Mouse (Mus musculus) intestine, embryonic 15.5 days (tissue): ENCODE measurements around the gene Slc16a10. TPM values are rescaled to one million over a fixed set of nuclear protein-coding genes. Genes with fewer than 3 reads are reported as not detected.

Experiments used
- ATAC-seq: fragments of 200-750 bp; cut with Nextera tagmentation; 2 replicates; pipeline ENCODE4 v1.8.0; 2017; ENCODE audit warnings: moderate TSS enrichment, moderate library complexity
- H3K27ac ChIP-seq: fragments of 300-500 bp; sonication (generic); 2 replicates; pipeline ENCODE4 v1.5.1; 2015; ENCODE audit warnings: mild to moderate bottlenecking, inconsistent platforms
- H3K27me3 ChIP-seq: fragments of 300-500 bp; sonication (generic); replicated peaks from 2 replicates; pipeline ENCODE4 v1.6.1; 2015; ENCODE audit warnings: inconsistent platforms
- H3K36me3 ChIP-seq: fragments of 300-500 bp; sonication (generic); 2 replicates; pipeline ENCODE4 v1.6.1; 2015; ENCODE audit warnings: inconsistent platforms
- H3K4me1 ChIP-seq: fragments of 300-500 bp; sonication (generic); replicated peaks from 2 replicates; pipeline ENCODE4 v1.6.1; 2015; ENCODE audit warnings: inconsistent platforms
- H3K4me2 ChIP-seq: fragments of 300-500 bp; sonication (generic); replicated peaks from 2 replicates; pipeline ENCODE4 v1.6.1; 2015; ENCODE audit warnings: mild to moderate bottlenecking, inconsistent platforms
- H3K4me3 ChIP-seq: fragments of 300-500 bp; sonication (generic); replicated peaks from 2 replicates; pipeline ENCODE4 v1.5.1; 2015; ENCODE audit warnings: inconsistent platforms
- H3K9ac ChIP-seq: fragments of 300-500 bp; sonication (generic); 2 replicates; pipeline ENCODE4 v1.6.1; 2015; ENCODE audit warnings: inconsistent platforms
- H3K9me3 ChIP-seq: fragments of 300-500 bp; sonication (generic); 2 replicates; pipeline ENCODE4 v1.6.1; 2016; ENCODE audit warnings: inconsistent platforms
- WGBS: fragments of 180-500 bp; shearing (Covaris S2); methylation state at CpG from one replicate; pipeline ENCODE4 v1.1.7; 2015; 5-methylcytosine and 5-hydroxymethylcytosine counted together
- polyA plus RNA-seq: library from polyadenylated mRNA; unstranded; fragments of >200 nt; fragmentation: Nextera tagmentation; extraction: Ambion mirVana; gene quantifications from 2 replicates; pipeline ENCODE4 v1.2.1, GENCODE M21; 2015

The Slc16a10 gene
- polyA plus RNA-seq, 1 experiment from 2014 or later: 37.4 TPM

DNA sequence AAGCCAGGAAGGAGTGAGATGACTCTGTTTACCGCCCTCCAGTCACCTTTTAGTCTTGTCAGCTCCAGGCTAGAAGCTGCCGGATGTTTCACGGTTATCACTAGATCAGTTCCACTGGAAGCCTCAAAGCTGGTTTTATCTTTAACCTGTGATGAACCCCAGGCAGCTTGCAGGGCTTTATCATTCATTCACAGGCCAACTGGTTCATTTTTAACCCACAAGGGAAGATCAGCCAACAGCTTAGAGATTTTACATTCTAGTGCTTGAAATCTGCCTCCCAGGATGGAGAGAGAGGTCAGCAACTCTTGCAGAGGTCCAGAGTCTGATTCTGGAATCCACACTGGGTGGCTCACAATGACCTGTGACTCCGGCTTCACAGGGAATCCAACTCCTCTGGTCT is 150.9 kb downstream of the Slc16a10 start:
- 47% methylated on average over 4 of the region's 4 CpGs for WGBS
- Histone ChIP-seq H3K4me3 (no peak overlapping the region), H3K9me3 (no peaks in the 10 kb centered on the region), H3K9ac (no peak overlapping the region), H3K4me1 (no peaks in the 10 kb centered on the region), H3K4me2 (no peak overlapping the region), H3K27me3 (no peaks in the 10 kb centered on the region), H3K27ac (no peak overlapping the region), H3K36me3 (no peaks in the 10 kb centered on the region)
- ATAC-seq: no peak

DNA sequence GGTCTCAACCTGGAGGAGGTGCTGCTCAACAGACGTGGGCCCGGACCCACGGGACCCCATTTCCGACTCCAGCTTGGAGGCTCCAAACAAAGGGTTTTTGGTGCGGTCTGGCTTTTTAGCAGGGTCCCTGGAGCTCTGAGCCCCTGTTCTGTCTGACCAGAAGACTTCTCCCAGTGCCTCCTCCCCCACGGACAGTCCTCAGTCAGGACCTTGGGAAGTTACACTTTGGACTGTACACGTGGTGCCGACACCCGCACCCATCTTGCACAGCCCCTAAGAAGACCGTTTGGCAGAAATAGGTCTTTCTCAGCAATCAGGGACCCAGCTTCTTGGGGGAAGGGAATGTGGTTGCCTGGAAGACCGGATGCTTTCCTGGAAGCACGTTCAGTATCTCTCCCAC is 155.6 kb downstream of the Slc16a10 start, which contains the start of gene Mfsd4b5:
Gene Mfsd4b5 (minus strand): TSS at position 181 of the 400 bp plus-strand sequence.
- H3K27me3 ChIP-seq: no peaks in the 10 kb centered on the region
- H3K4me3 ChIP-seq: no peak within 1 kb of the TSS
- WGBS: 85% methylated on average over 12 of the region's 12 CpGs

More for the DNA sequence above, 155.6 kb downstream of the Slc16a10 start, which contains the start of gene Mfsd4b5:
- Histone ChIP-seq H3K4me2 (no peak within 1 kb of the TSS), H3K9ac (no peak within 1 kb of the TSS), H3K36me3 (no peaks in the 10 kb centered on the region), H3K9me3 (no peaks in the 10 kb centered on the region), H3K4me1 (no peaks in the 10 kb centered on the region), H3K27ac (no peak within 1 kb of the TSS)
- no peak for ATAC-seq

Other genes starting within 250 kb of the Slc16a10 start
- 3.3 TPM in 2 replicates for gene Mfsd4b4, start 243.0 kb downstream of the Slc16a10 start, polyA plus RNA-seq
- gene Mfsd4b2, start 215.3 kb downstream of the Slc16a10 start, polyA plus RNA-seq: 1.0 and 1.4 TPM in 2 replicates
- gene Mfsd4b3, start 182.1 kb downstream of the Slc16a10 start, polyA plus RNA-seq: 5.5 and 5.6 TPM in 2 replicates
- gene Mfsd4b5, start 155.6 kb downstream of the Slc16a10 start, polyA plus RNA-seq: 0.29 and 0.30 TPM in 2 replicates
- 0.85 and 0.90 TPM in 2 replicates for gene Mfsd4b1, start 117.0 kb downstream of the Slc16a10 start, polyA plus RNA-seq
- gene Rpf2, start 104.8 kb upstream of the Slc16a10 start, polyA plus RNA-seq: 65.4 and 74.7 TPM in 2 replicates
- gene Gtf3c6, start 115.8 kb upstream of the Slc16a10 start, polyA plus RNA-seq: 80.8 and 88.9 TPM in 2 replicates
- gene Amd1, start 159.9 kb upstream of the Slc16a10 start, polyA plus RNA-seq: 55.7 and 60.4 TPM in 2 replicates
- gene Cdk19, start 197.3 kb upstream of the Slc16a10 start, polyA plus RNA-seq: 5.9 and 6.3 TPM in 2 replicates